Mouse (Mus musculus): ENCODE data around the gene Fam43a. TPM values are rescaled to one million over a fixed set of nuclear protein-coding genes. Genes with fewer than 3 reads are reported as not detected.

The Fam43a gene
- polyA plus RNA-seq, 2 experiments, result 1.6 to 2.9 TPM

DNA sequence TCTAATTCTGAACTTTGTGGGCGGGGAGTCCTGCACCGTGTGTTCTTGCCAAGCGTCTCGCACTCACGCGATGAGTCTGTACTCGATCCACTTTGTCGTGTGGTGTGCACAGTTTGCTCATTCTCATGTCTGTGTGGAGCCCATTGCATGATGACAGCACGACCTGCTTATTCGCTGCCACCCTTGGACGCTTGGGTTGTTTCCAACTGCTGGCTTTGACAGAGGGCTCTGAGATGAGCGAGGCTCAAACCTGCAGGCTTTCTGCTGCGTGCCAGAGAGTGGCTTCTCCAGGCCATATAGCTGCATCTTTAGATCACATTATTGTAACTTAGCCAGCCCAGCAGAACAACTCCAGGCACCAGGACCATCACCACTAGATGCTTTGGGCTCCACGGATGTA lies 39.1 kb downstream of the Fam43a start:
- no peak for DNase-seq (ENCODE audit: low read depth in 3 of 3, low spot score in 3 of 3)
- Histone ChIP-seq H3K27ac (no peak overlapping the region), H3K4me2 (ENCODE audit: low read depth) (no peak overlapping the region), H3K9ac (replicated peaks) (no peak overlapping the region), H3K4me3 (ENCODE audit: insufficient read depth in 1 of 2, low read depth in 2 of 2, low read length in 2 of 2) (no peak overlapping the region), H3K36me3 (replicated peaks; ENCODE audit: control insufficient read depth, insufficient read depth, low read depth) (no peaks in the 10 kb centered on the region), H3K4me1 (replicated peaks; ENCODE audit: control insufficient read depth in 2 of 2, insufficient read depth in 2 of 2, low read length in 1 of 2) (no peaks in the 10 kb centered on the region), H3K27me3 (ENCODE audit: control insufficient read depth, insufficient read depth, low read length) (no peaks in the 10 kb centered on the region), H3K9me3 (ENCODE audit: control insufficient read depth, low read length) (no peaks in the 10 kb centered on the region)
- WGBS (ENCODE audit: insufficient replicate concordance), result 71% methylated on average over 14 of the region's 14 CpGs
- ATAC-seq (ENCODE audit: insufficient read depth), result no peak
- TF ChIP-seq EP300 (IDR thresholded peaks at IDR 0.05; ENCODE audit: low read depth) (no peak), CTCF (IDR thresholded peaks at IDR 0.05; ENCODE audit: low read depth) (no peak)

DNA sequence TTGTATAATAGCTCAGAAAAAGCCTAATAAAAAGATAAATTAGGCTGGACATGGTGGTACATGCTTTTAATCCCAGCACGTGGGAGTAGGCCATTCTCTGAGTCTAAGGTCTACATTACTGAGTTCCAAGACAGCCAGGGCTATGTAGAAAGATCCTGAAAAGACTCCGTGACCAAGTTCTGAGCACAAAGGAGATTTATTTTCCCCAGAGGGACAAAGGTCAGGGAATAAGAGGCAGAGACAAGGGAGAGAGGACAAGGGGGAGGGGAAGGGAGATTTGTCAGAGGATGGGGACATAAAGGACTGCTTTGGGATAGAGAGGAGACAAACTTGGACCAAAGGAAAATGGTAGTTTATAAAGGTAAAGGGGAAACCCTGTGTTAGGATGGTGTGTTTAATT lies 41.1 kb downstream of the Fam43a start:
- no peak overlapping the region for H3K27ac ChIP-seq
- H3K4me3 ChIP-seq (ENCODE audit: insufficient read depth in 1 of 2, low read depth in 2 of 2, low read length in 2 of 2), result no peak overlapping the region
- no peak overlapping the region for H3K4me2 ChIP-seq (ENCODE audit: low read depth)
- H3K4me1 ChIP-seq (replicated peaks; ENCODE audit: control insufficient read depth in 2 of 2, insufficient read depth in 2 of 2, low read length in 1 of 2), result no peaks in the 10 kb centered on the region
- H3K9me3 ChIP-seq (ENCODE audit: control insufficient read depth, low read length), result no peaks in the 10 kb centered on the region
- 55% methylated on average over 2 of the region's 2 CpGs for WGBS (ENCODE audit: insufficient replicate concordance)
- H3K9ac ChIP-seq (replicated peaks), result no peak overlapping the region
- ATAC-seq (ENCODE audit: insufficient read depth) (no peak), DNase-seq (ENCODE audit: low read depth in 3 of 3, low spot score in 3 of 3) (no peak)
- H3K27me3 ChIP-seq (ENCODE audit: control insufficient read depth, insufficient read depth, low read length), result no peaks in the 10 kb centered on the region
- no peaks in the 10 kb centered on the region for H3K36me3 ChIP-seq (replicated peaks; ENCODE audit: control insufficient read depth, insufficient read depth, low read depth)
- no peak for TF ChIP-seq EP300 (IDR thresholded peaks at IDR 0.05; ENCODE audit: low read depth)
- TF ChIP-seq CTCF (IDR thresholded peaks at IDR 0.05; ENCODE audit: low read depth), result no peak

DNA sequence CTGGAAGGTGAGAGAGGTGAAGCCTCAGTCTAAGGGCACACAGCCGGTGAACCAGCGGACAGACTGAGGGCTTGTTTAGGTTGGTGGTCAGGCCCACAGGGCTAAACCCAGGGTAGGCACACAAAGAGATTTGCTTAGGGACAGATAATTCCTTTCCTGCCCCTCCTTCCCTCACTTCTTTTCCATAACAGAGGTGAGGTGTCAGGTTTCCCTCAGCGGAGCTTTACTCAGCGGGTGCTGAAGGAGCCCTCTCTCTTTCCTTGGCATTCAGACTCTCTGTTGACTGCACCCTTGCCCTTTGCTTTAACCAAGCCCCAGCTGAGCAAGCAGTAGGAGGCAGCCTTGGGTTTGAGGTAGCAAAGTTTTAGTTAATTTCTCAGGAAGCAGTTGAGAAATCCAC lies 41.9 kb downstream of the Fam43a start:
- ATAC-seq (ENCODE audit: insufficient read depth), result no peak
- H3K9ac ChIP-seq (replicated peaks), result no peak overlapping the region
- no peak overlapping the region for H3K4me2 ChIP-seq (ENCODE audit: low read depth)
- no peaks in the 10 kb centered on the region for H3K27me3 ChIP-seq (ENCODE audit: control insufficient read depth, insufficient read depth, low read length)
- 75% methylated on average over 4 of the region's 4 CpGs for WGBS (ENCODE audit: insufficient replicate concordance)
- no peaks in the 10 kb centered on the region for H3K36me3 ChIP-seq (replicated peaks; ENCODE audit: control insufficient read depth, insufficient read depth, low read depth)
- peaks cover 0 to 3% of the 10 kb centered on the region in 2 experiments; a peak in 1 of 4 replicates for H3K4me1 ChIP-seq (replicated peaks; ENCODE audit: control insufficient read depth in 2 of 2, insufficient read depth in 2 of 2, low read length in 1 of 2)
- no peak overlapping the region for H3K27ac ChIP-seq
- H3K9me3 ChIP-seq (ENCODE audit: control insufficient read depth, low read length), result no peaks in the 10 kb centered on the region
- no peak for DNase-seq (ENCODE audit: low read depth in 3 of 3, low spot score in 3 of 3)
- no peak overlapping the region for H3K4me3 ChIP-seq (ENCODE audit: insufficient read depth in 1 of 2, low read depth in 2 of 2, low read length in 2 of 2)
- no peak for TF ChIP-seq CTCF (IDR thresholded peaks at IDR 0.05; ENCODE audit: low read depth)
- TF ChIP-seq EP300 (IDR thresholded peaks at IDR 0.05; ENCODE audit: low read depth), result no peak

DNA sequence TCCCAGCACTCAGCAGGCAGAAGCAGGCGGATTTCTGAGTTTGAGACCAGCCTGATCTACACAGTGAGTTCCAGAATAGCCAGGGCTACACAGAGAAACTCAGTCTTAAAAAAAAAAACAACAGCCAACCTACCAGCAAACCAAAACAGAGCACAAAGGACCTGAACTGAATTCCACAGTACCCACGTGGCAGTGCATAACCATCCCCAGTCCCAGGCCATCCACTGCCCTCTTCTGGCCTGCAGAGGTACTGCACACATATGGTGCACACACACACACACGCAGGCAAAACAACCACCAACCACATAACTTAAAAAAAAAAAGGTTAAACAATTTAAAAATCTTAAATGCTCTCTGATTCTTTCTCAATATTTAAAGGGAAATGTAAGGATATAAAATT lies 42.7 kb downstream of the Fam43a start:
- no peaks in the 10 kb centered on the region for H3K9me3 ChIP-seq (ENCODE audit: control insufficient read depth, low read length)
- no peak overlapping the region for H3K4me3 ChIP-seq (ENCODE audit: insufficient read depth in 1 of 2, low read depth in 2 of 2, low read length in 2 of 2)
- H3K4me2 ChIP-seq (ENCODE audit: low read depth), result no peak overlapping the region
- TF ChIP-seq EP300 (IDR thresholded peaks at IDR 0.05; ENCODE audit: low read depth) (no peak), CTCF (IDR thresholded peaks at IDR 0.05; ENCODE audit: low read depth) (peak; percentile 62)
- H3K36me3 ChIP-seq (replicated peaks; ENCODE audit: control insufficient read depth, insufficient read depth, low read depth), result no peaks in the 10 kb centered on the region
- WGBS (ENCODE audit: insufficient replicate concordance), result 75% methylated on average over 3 of the region's 3 CpGs
- H3K27ac ChIP-seq, result no peak overlapping the region
- DNase-seq (ENCODE audit: low read depth in 3 of 3, low spot score in 3 of 3) (no peak), ATAC-seq (ENCODE audit: insufficient read depth) (no peak)
- no peak overlapping the region for H3K9ac ChIP-seq (replicated peaks)
- no peaks in the 10 kb centered on the region for H3K27me3 ChIP-seq (ENCODE audit: control insufficient read depth, insufficient read depth, low read length)
- peaks cover 0 to 3% of the 10 kb centered on the region in 2 experiments; a peak in 1 of 4 replicates for H3K4me1 ChIP-seq (replicated peaks; ENCODE audit: control insufficient read depth in 2 of 2, insufficient read depth in 2 of 2, low read length in 1 of 2)

DNA sequence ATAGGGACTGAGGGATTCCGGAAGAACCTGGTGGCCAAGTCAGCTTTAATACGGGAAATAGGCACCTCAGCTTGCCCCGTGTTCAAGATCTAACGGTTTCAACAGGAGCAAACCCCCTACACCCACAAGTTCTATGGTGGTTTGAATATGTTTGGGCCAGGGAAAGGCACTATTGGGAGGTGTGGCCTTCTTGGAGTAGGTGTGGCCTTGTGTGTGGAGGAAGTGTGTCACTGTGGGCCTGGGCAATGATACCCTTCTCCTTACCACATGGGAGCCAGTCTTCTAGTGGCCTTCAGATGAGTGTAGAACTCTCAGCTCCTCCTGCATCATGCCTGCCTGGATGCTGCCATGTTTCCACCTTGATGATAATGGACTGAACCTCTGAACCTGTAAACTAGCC lies 45.5 kb downstream of the Fam43a start:
- TF ChIP-seq CTCF (IDR thresholded peaks at IDR 0.05; ENCODE audit: low read depth), result no peak
- no peak for TF ChIP-seq EP300 (IDR thresholded peaks at IDR 0.05; ENCODE audit: low read depth)
- Histone ChIP-seq H3K4me2 (ENCODE audit: low read depth) (no peak overlapping the region), H3K27me3 (ENCODE audit: control insufficient read depth, insufficient read depth, low read length) (no peaks in the 10 kb centered on the region), H3K36me3 (replicated peaks; ENCODE audit: control insufficient read depth, insufficient read depth, low read depth) (no peaks in the 10 kb centered on the region), H3K9ac (replicated peaks) (no peak overlapping the region), H3K9me3 (ENCODE audit: control insufficient read depth, low read length) (no peaks in the 10 kb centered on the region), H3K27ac (no peak overlapping the region), H3K4me3 (ENCODE audit: insufficient read depth in 1 of 2, low read depth in 2 of 2, low read length in 2 of 2) (no peak overlapping the region), H3K4me1 (replicated peaks; ENCODE audit: control insufficient read depth in 2 of 2, insufficient read depth in 2 of 2, low read length in 1 of 2) (peaks cover 0 to 3% of the 10 kb centered on the region in 2 experiments; a peak in 1 of 4 replicates)
- ATAC-seq (ENCODE audit: insufficient read depth) (no peak), DNase-seq (ENCODE audit: low read depth in 3 of 3, low spot score in 3 of 3) (no peak)
- 82% methylated on average over 4 of the region's 4 CpGs for WGBS (ENCODE audit: insufficient replicate concordance)
